Mouse (Mus musculus): ENCODE data around the gene Sh3gl3. TPM values are rescaled to one million over a fixed set of nuclear protein-coding genes. Genes with fewer than 3 reads are reported as not detected.

The Sh3gl3 gene
- polyA plus RNA-seq, 1 experiment from 2014 or later, result 25.7 TPM

GRCm38 (mm10) chr7:82335211-82336121, 161.8 kb downstream of the Sh3gl3 start, which contains the start of gene Adamtsl3:
Adamtsl3 (plus strand) TSS chr7:82335694.
- Histone ChIP-seq H3K27me3 (peaks cover 62% of the 10 kb centered on the region), H3K4me1 (replicated peaks) (peaks cover 22% of the 10 kb centered on the region), H3K9me3 (no peaks in the 10 kb centered on the region), H3K4me3 (replicated peaks) (peak within 1 kb of the TSS; percentile 57), H3K36me3 (no peaks in the 10 kb centered on the region), H3K4me2 (peak within 1 kb of the TSS; percentile 86), H3K27ac (peak within 1 kb of the TSS; percentile 69), H3K9ac (replicated peaks) (peak within 1 kb of the TSS; percentile 58)
- under 1% methylated on average over 89 of the region's 95 CpGs for WGBS
- ATAC-seq (ENCODE audit: insufficient number of reproducible peaks, insufficient read depth, low FRiP score, low TSS enrichment, low read depth), result no peak; the same call in none of the 2 replicates

- H3K4me1 ChIP-seq (replicated peaks), result peaks cover 25% of the 10 kb centered on the region
- H3K9me3 ChIP-seq, result no peaks in the 10 kb centered on the region
- H3K27ac ChIP-seq, result peak overlapping the region; percentile 69
- H3K36me3 ChIP-seq, result no peaks in the 10 kb centered on the region
- H3K9ac ChIP-seq (replicated peaks), result peak overlapping the region; percentile 58; the same call in 1 of the 2 replicates
- ATAC-seq (ENCODE audit: insufficient number of reproducible peaks, insufficient read depth, low FRiP score, low TSS enrichment, low read depth), result peak; percentile 75
- under 1% methylated on average over 34 of the region's 34 CpGs for WGBS
- peaks cover 62% of the 10 kb centered on the region for H3K27me3 ChIP-seq
- H3K4me3 ChIP-seq (replicated peaks), result peak overlapping the region; percentile 57
- H3K4me2 ChIP-seq, result peak overlapping the region; percentile 86
Observed at GRCm38 (mm10) chr7:82336132-82336531, 162.5 kb downstream of the Sh3gl3 start.

GRCm38 (mm10) chr7:82338121-82338520, 164.5 kb downstream of the Sh3gl3 start:
- Histone ChIP-seq H3K36me3 (no peaks in the 10 kb centered on the region), H3K4me2 (no peak overlapping the region), H3K9ac (replicated peaks) (no peak overlapping the region), H3K9me3 (no peaks in the 10 kb centered on the region), H3K4me1 (replicated peaks) (peaks cover 33% of the 10 kb centered on the region), H3K4me3 (replicated peaks) (no peak overlapping the region), H3K27ac (no peak overlapping the region), H3K27me3 (peaks cover 61% of the 10 kb centered on the region)
- 72% methylated on average over 9 of the region's 9 CpGs for WGBS
- ATAC-seq (ENCODE audit: insufficient number of reproducible peaks, insufficient read depth, low FRiP score, low TSS enrichment, low read depth), result no peak

- H3K4me2 ChIP-seq, result no peak overlapping the region
- 75% methylated on average over 4 of the region's 4 CpGs for WGBS
- no peak overlapping the region for H3K9ac ChIP-seq (replicated peaks)
- no peaks in the 10 kb centered on the region for H3K36me3 ChIP-seq
- ATAC-seq (ENCODE audit: insufficient number of reproducible peaks, insufficient read depth, low FRiP score, low TSS enrichment, low read depth), result no peak
- no peaks in the 10 kb centered on the region for H3K9me3 ChIP-seq
- no peak overlapping the region for H3K27ac ChIP-seq
- peaks cover 57% of the 10 kb centered on the region for H3K27me3 ChIP-seq
- H3K4me3 ChIP-seq (replicated peaks), result no peak overlapping the region
- H3K4me1 ChIP-seq (replicated peaks), result peaks cover 33% of the 10 kb centered on the region
Observed at GRCm38 (mm10) chr7:82338532-82338931, 164.9 kb downstream of the Sh3gl3 start.

GRCm38 (mm10) chr7:82339214-82339613, 165.6 kb downstream of the Sh3gl3 start:
- Histone ChIP-seq H3K9me3 (no peaks in the 10 kb centered on the region), H3K27ac (no peak overlapping the region), H3K4me2 (no peak overlapping the region), H3K4me1 (replicated peaks) (peaks cover 33% of the 10 kb centered on the region), H3K36me3 (no peaks in the 10 kb centered on the region), H3K9ac (replicated peaks) (no peak overlapping the region), H3K4me3 (replicated peaks) (no peak overlapping the region), H3K27me3 (peaks cover 50% of the 10 kb centered on the region)
- ATAC-seq (ENCODE audit: insufficient number of reproducible peaks, insufficient read depth, low FRiP score, low TSS enrichment, low read depth), result no peak
- 45% methylated on average over 3 of the region's 3 CpGs for WGBS

DNA sequence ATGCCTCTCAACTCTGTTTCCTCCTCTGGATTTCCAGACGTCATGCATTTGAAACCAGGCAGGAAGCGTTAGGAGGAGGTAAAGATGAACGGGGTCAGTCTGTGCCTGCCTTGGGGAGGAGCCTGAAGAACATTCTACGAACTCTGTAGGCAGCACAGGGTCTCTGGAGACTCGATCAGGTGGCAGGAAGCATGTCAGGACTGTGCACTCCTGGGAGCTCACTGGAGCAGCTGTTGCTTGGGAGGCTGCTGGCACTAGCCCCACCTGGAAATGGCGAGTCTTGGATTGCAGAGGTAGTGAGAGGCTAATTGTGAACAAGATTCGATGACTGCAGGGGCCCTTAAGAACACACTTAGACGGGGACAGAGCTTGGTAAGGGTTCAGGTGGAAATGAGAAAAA, 167.8 kb downstream of the Sh3gl3 start:
- H3K4me2 ChIP-seq, result peak overlapping the region; percentile 19; the same call in 1 of the 2 replicates
- H3K27me3 ChIP-seq, result peaks cover 27% of the 10 kb centered on the region
- no peak overlapping the region for H3K4me3 ChIP-seq (replicated peaks)
- no peaks in the 10 kb centered on the region for H3K9me3 ChIP-seq
- no peak for ATAC-seq (ENCODE audit: insufficient number of reproducible peaks, insufficient read depth, low FRiP score, low TSS enrichment, low read depth)
- no peaks in the 10 kb centered on the region for H3K36me3 ChIP-seq
- H3K4me1 ChIP-seq (replicated peaks), result peaks cover 18% of the 10 kb centered on the region
- WGBS, result 25% methylated on average over 8 of the region's 8 CpGs
- H3K27ac ChIP-seq, result no peak overlapping the region
- H3K9ac ChIP-seq (replicated peaks), result no peak overlapping the region

- Histone ChIP-seq H3K27me3 (no peaks in the 10 kb centered on the region), H3K9ac (replicated peaks) (no peak overlapping the region), H3K9me3 (no peaks in the 10 kb centered on the region), H3K36me3 (no peaks in the 10 kb centered on the region), H3K4me3 (replicated peaks) (no peak overlapping the region), H3K4me2 (no peak overlapping the region), H3K4me1 (replicated peaks) (peaks cover 6% of the 10 kb centered on the region; the same call in 1 of the 2 replicates), H3K27ac (no peak overlapping the region)
- 76% methylated on average over 2 of the region's 2 CpGs for WGBS
- no peak for ATAC-seq (ENCODE audit: insufficient number of reproducible peaks, insufficient read depth, low FRiP score, low TSS enrichment, low read depth)
Observed at GRCm38 (mm10) chr7:82346706-82347105, 173.1 kb downstream of the Sh3gl3 start.

DNA sequence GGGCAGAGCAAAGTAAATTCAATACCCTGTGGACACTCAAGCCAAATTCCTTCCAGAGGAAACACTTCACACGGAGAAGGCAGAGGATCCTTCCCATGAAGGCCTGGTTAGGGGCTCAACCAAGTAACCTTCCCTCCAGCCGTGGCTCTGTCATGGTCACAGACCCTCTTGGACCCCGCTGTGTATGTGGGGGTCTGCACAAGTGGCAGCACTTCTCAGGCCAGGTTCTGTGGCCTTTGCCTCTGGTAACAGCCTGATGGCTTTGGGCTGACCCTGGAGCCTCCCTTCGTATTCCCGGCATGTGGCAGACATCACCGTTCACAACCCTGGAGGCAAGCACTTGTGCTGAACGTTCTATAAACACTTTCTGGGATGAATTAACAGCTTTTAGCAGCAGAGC, 176.2 kb downstream of the Sh3gl3 start:
- Histone ChIP-seq H3K4me1 (replicated peaks) (no peaks in the 10 kb centered on the region; the same call in 1 of the 2 replicates), H3K27me3 (no peaks in the 10 kb centered on the region), H3K36me3 (no peaks in the 10 kb centered on the region), H3K9me3 (no peaks in the 10 kb centered on the region), H3K9ac (replicated peaks) (no peak overlapping the region), H3K27ac (0 out of 2 replicates have a peak overlapping the region, but pooled peaks have one; percentile 25), H3K4me2 (no peak overlapping the region), H3K4me3 (replicated peaks) (no peak overlapping the region)
- WGBS, result 52% methylated on average over 7 of the region's 7 CpGs
- ATAC-seq (ENCODE audit: insufficient number of reproducible peaks, insufficient read depth, low FRiP score, low TSS enrichment, low read depth), result no peak

GRCm38 (mm10) chr7:82350421-82350820, 176.8 kb downstream of the Sh3gl3 start:
- no peak overlapping the region for H3K9ac ChIP-seq (replicated peaks)
- no peak overlapping the region for H3K4me2 ChIP-seq
- H3K27ac ChIP-seq, result no peak overlapping the region
- H3K9me3 ChIP-seq, result no peaks in the 10 kb centered on the region
- ATAC-seq (ENCODE audit: insufficient number of reproducible peaks, insufficient read depth, low FRiP score, low TSS enrichment, low read depth), result no peak
- no peaks in the 10 kb centered on the region for H3K27me3 ChIP-seq
- H3K36me3 ChIP-seq, result no peaks in the 10 kb centered on the region
- H3K4me3 ChIP-seq (replicated peaks), result no peak overlapping the region
- no peaks in the 10 kb centered on the region; the same call in 1 of the 2 replicates for H3K4me1 ChIP-seq (replicated peaks)
- 89% methylated on average over 3 of the region's 3 CpGs for WGBS

All from limb, embryonic 12.5 days (tissue).